Mouse (Mus musculus): ENCODE results near the gene H13. TPM values are rescaled to one million over a fixed set of nuclear protein-coding genes. Genes with fewer than 3 reads are reported as not detected.

The H13 gene
- polyA plus RNA-seq, 1 experiment, result 82.8 TPM

- Histone ChIP-seq H3K36me3 (ENCODE audit: control insufficient read depth, insufficient read depth, low read length) (peaks cover 5% of the 10 kb centered on the region; the same call in 1 of the 2 replicates), H3K27me3 (ENCODE audit: control insufficient read depth, insufficient read depth, low read length) (no peaks in the 10 kb centered on the region), H3K4me3 (ENCODE audit: extremely low read depth, insufficient read depth, insufficient read length) (peak overlapping the region; percentile 17; the same call in 1 of the 2 replicates), H3K4me1 (ENCODE audit: control insufficient read depth, insufficient read depth, insufficient read length) (peaks cover 17% of the 10 kb centered on the region; the same call in 1 of the 2 replicates), H3K27ac (ENCODE audit: insufficient read depth, low read length) (peak overlapping the region; percentile 38)
- DNase-seq (ENCODE audit: low read depth in 1 of 2, low spot score in 2 of 2), result peak; percentile 57 to 59
- peak; percentile 51; the same call in 1 of the 2 replicates for TF ChIP-seq CTCF (IDR thresholded peaks at IDR 0.05; ENCODE audit: extremely low read depth, insufficient read depth, insufficient read length, insufficient replicate concordance)
- no peak for TF ChIP-seq POLR2A (IDR thresholded peaks at IDR 0.05; ENCODE audit: low read depth, low read length)
- 3% methylated on average over 5 of the region's 5 CpGs for WGBS
These were observed 2.4 kb downstream of the H13 start for GRCm38 (mm10) chr2:152671642-152671999.

GRCm38 (mm10) chr2:152672166-152672565 is 2.9 kb downstream of the H13 start:
- Histone ChIP-seq H3K27me3 (ENCODE audit: control insufficient read depth, insufficient read depth, low read length) (no peaks in the 10 kb centered on the region), H3K4me1 (ENCODE audit: control insufficient read depth, insufficient read depth, insufficient read length) (peaks cover 17% of the 10 kb centered on the region; the same call in 1 of the 2 replicates), H3K36me3 (ENCODE audit: control insufficient read depth, insufficient read depth, low read length) (peaks cover 5% of the 10 kb centered on the region; the same call in 1 of the 2 replicates), H3K27ac (ENCODE audit: insufficient read depth, low read length) (peak overlapping the region; percentile 34; the same call in 1 of the 2 replicates), H3K4me3 (ENCODE audit: extremely low read depth, insufficient read depth, insufficient read length) (no peak overlapping the region)
- 55% methylated on average over 12 of the region's 12 CpGs for WGBS
- no peak for DNase-seq (ENCODE audit: low read depth in 1 of 2, low spot score in 2 of 2)
- no peak for TF ChIP-seq POLR2A (IDR thresholded peaks at IDR 0.05; ENCODE audit: low read depth, low read length)

GRCm38 (mm10) chr2:152674148-152674547 is 4.9 kb downstream of the H13 start:
- Histone ChIP-seq H3K27ac (ENCODE audit: insufficient read depth, low read length) (no peak overlapping the region), H3K36me3 (ENCODE audit: control insufficient read depth, insufficient read depth, low read length) (peaks cover 17% of the 10 kb centered on the region), H3K27me3 (ENCODE audit: control insufficient read depth, insufficient read depth, low read length) (no peaks in the 10 kb centered on the region), H3K4me1 (ENCODE audit: control insufficient read depth, insufficient read depth, insufficient read length) (peaks cover 17% of the 10 kb centered on the region; the same call in 1 of the 2 replicates), H3K4me3 (ENCODE audit: extremely low read depth, insufficient read depth, insufficient read length) (no peak overlapping the region)
- TF ChIP-seq POLR2A (IDR thresholded peaks at IDR 0.05; ENCODE audit: low read depth, low read length) (no peak), CTCF (IDR thresholded peaks at IDR 0.05; ENCODE audit: extremely low read depth, insufficient read depth, insufficient read length, insufficient replicate concordance) (no peak)
- no peak for DNase-seq (ENCODE audit: low read depth in 1 of 2, low spot score in 2 of 2)
- WGBS, result 76% methylated on average over 11 of the region's 11 CpGs

GRCm38 (mm10) chr2:152675252-152675791 is 6.1 kb downstream of the H13 start:
- TF ChIP-seq CTCF (IDR thresholded peaks at IDR 0.05; ENCODE audit: extremely low read depth, insufficient read depth, insufficient read length, insufficient replicate concordance) (no peak), POLR2A (IDR thresholded peaks at IDR 0.05; ENCODE audit: low read depth, low read length) (no peak)
- Histone ChIP-seq H3K4me1 (ENCODE audit: control insufficient read depth, insufficient read depth, insufficient read length) (peaks cover 17% of the 10 kb centered on the region; the same call in 1 of the 2 replicates), H3K36me3 (ENCODE audit: control insufficient read depth, insufficient read depth, low read length) (peaks cover 18% of the 10 kb centered on the region), H3K27ac (ENCODE audit: insufficient read depth, low read length) (no peak overlapping the region), H3K4me3 (ENCODE audit: extremely low read depth, insufficient read depth, insufficient read length) (no peak overlapping the region), H3K27me3 (ENCODE audit: control insufficient read depth, insufficient read depth, low read length) (no peaks in the 10 kb centered on the region)
- no peak for DNase-seq (ENCODE audit: low read depth in 1 of 2, low spot score in 2 of 2)
- 82% methylated on average over 13 of the region's 13 CpGs for WGBS

- 58% methylated on average over 3 of the region's 3 CpGs for WGBS
- Histone ChIP-seq H3K4me1 (ENCODE audit: control insufficient read depth, insufficient read depth, insufficient read length) (no peaks in the 10 kb centered on the region), H3K4me3 (ENCODE audit: extremely low read depth, insufficient read depth, insufficient read length) (no peak overlapping the region), H3K27me3 (ENCODE audit: control insufficient read depth, insufficient read depth, low read length) (no peaks in the 10 kb centered on the region), H3K36me3 (ENCODE audit: control insufficient read depth, insufficient read depth, low read length) (peaks cover 42% of the 10 kb centered on the region), H3K27ac (ENCODE audit: insufficient read depth, low read length) (no peak overlapping the region)
- DNase-seq (ENCODE audit: low read depth in 1 of 2, low spot score in 2 of 2), result peak in 1 of 2 experiments; percentile 14
- TF ChIP-seq POLR2A (IDR thresholded peaks at IDR 0.05; ENCODE audit: low read depth, low read length) (no peak), CTCF (IDR thresholded peaks at IDR 0.05; ENCODE audit: extremely low read depth, insufficient read depth, insufficient read length, insufficient replicate concordance) (no peak)
These were observed 9.0 kb downstream of the H13 start for GRCm38 (mm10) chr2:152678302-152678701.

GRCm38 (mm10) chr2:152678925-152679324 is 9.7 kb downstream of the H13 start:
- TF ChIP-seq POLR2A (IDR thresholded peaks at IDR 0.05; ENCODE audit: low read depth, low read length), result no peak
- no peak for TF ChIP-seq CTCF (IDR thresholded peaks at IDR 0.05; ENCODE audit: extremely low read depth, insufficient read depth, insufficient read length, insufficient replicate concordance)
- Histone ChIP-seq H3K4me1 (ENCODE audit: control insufficient read depth, insufficient read depth, insufficient read length) (no peaks in the 10 kb centered on the region), H3K4me3 (ENCODE audit: extremely low read depth, insufficient read depth, insufficient read length) (no peak overlapping the region), H3K27ac (ENCODE audit: insufficient read depth, low read length) (no peak overlapping the region), H3K27me3 (ENCODE audit: control insufficient read depth, insufficient read depth, low read length) (no peaks in the 10 kb centered on the region), H3K36me3 (ENCODE audit: control insufficient read depth, insufficient read depth, low read length) (peaks cover 48% of the 10 kb centered on the region)
- WGBS, result 93% methylated on average over 5 of the region's 5 CpGs
- DNase-seq (ENCODE audit: low read depth in 1 of 2, low spot score in 2 of 2), result no peak

- Histone ChIP-seq H3K4me3 (ENCODE audit: extremely low read depth, insufficient read depth, insufficient read length) (no peak overlapping the region), H3K4me1 (ENCODE audit: control insufficient read depth, insufficient read depth, insufficient read length) (no peaks in the 10 kb centered on the region), H3K27ac (ENCODE audit: insufficient read depth, low read length) (no peak overlapping the region), H3K36me3 (ENCODE audit: control insufficient read depth, insufficient read depth, low read length) (peaks cover 49% of the 10 kb centered on the region), H3K27me3 (ENCODE audit: control insufficient read depth, insufficient read depth, low read length) (no peaks in the 10 kb centered on the region)
- no peak for TF ChIP-seq POLR2A (IDR thresholded peaks at IDR 0.05; ENCODE audit: low read depth, low read length)
- TF ChIP-seq CTCF (IDR thresholded peaks at IDR 0.05; ENCODE audit: extremely low read depth, insufficient read depth, insufficient read length, insufficient replicate concordance), result no peak
- WGBS, result 82% methylated on average over 8 of the region's 8 CpGs
- no peak for DNase-seq (ENCODE audit: low read depth in 1 of 2, low spot score in 2 of 2)
These were observed 10.6 kb downstream of the H13 start for GRCm38 (mm10) chr2:152679701-152680355.

All from spleen, adult 2 months (tissue).